Mouse (Mus musculus) embryonic facial prominence, embryonic 13.5 days (tissue): ENCODE data around the gene Olfr961. TPM values are rescaled to one million over a fixed set of nuclear protein-coding genes. Genes with fewer than 3 reads are reported as not detected.

Source experiments
- ATAC-seq: fragments of 200-750 bp; cut with Nextera tagmentation; 2 replicates; pipeline ENCODE4 v1.8.0; 2017; ENCODE audit warnings: low read depth; ENCODE audit not compliant: insufficient number of reproducible peaks, insufficient read depth, low FRiP score, low TSS enrichment
- H3K27ac ChIP-seq: fragments of 300-500 bp; sonication (generic); 2 replicates; pipeline ENCODE4 v1.5.1; 2015; ENCODE audit warnings: moderate library complexity, mild to moderate bottlenecking, inconsistent platforms
- H3K27me3 ChIP-seq: fragments of 300-500 bp; sonication (generic); 2 replicates; pipeline ENCODE4 v1.6.1; 2015; ENCODE audit warnings: mild to moderate bottlenecking, inconsistent platforms
- H3K36me3 ChIP-seq: fragments of 300-500 bp; sonication (generic); 2 replicates; pipeline ENCODE4 v1.6.1; 2015; ENCODE audit warnings: mild to moderate bottlenecking, inconsistent platforms
- H3K4me1 ChIP-seq: fragments of 300-500 bp; sonication (generic); 2 replicates; pipeline ENCODE4 v1.6.1; 2015; ENCODE audit warnings: inconsistent platforms
- H3K4me2 ChIP-seq: fragments of 300-500 bp; sonication (generic); 2 replicates; pipeline ENCODE4 v1.6.1; 2015; ENCODE audit warnings: moderate library complexity, mild to moderate bottlenecking, inconsistent platforms
- H3K4me3 ChIP-seq: fragments of 300-500 bp; sonication (generic); 2 replicates; pipeline ENCODE4 v1.5.1; 2015; ENCODE audit warnings: mild to moderate bottlenecking, inconsistent platforms
- H3K9ac ChIP-seq: fragments of 300-500 bp; sonication (generic); 2 replicates; pipeline ENCODE4 v1.6.1; 2015; ENCODE audit warnings: mild to moderate bottlenecking, inconsistent platforms
- H3K9me3 ChIP-seq: fragments of 300-500 bp; sonication (generic); 2 replicates; pipeline ENCODE4 v1.6.1; 2016; ENCODE audit warnings: inconsistent platforms
- WGBS: fragments of 180-500 bp; shearing (Covaris S2); methylation state at CpG from one replicate; pipeline ENCODE4 v1.1.7; 2015; ENCODE audit warnings: mixed read lengths; 5-methylcytosine and 5-hydroxymethylcytosine counted together
- polyA plus RNA-seq: library from polyadenylated mRNA; unstranded; fragments of >200 nt; fragmentation: Nextera tagmentation; extraction: Ambion mirVana; gene quantifications from 2 replicates; pipeline ENCODE4 v1.2.1, GENCODE M21; 2015

The Olfr961 gene
- not detected in 2 replicates for polyA plus RNA-seq

DNA sequence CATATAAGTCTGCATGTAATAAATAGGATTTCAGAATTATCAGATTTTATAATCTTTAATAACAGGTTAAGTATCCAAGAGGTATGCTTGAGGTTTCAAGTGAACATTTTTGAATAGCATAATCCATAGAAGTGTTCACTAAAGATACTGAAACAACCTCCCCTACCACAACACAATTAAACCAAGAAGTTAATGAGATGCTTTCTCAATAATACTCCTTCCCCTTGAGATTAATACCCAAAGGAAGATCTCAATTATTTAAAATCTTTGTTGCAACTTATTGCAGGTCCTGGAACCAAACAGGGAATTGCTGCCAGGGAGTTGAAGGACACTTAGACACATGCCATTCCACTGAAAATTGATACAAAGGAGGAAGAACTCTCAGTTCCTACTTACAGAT is at the start of gene Olfr961:
Gene Olfr961 (plus strand): TSS at position 301 of the 400 bp plus-strand sequence.
- ATAC-seq, result no peak

DNA sequence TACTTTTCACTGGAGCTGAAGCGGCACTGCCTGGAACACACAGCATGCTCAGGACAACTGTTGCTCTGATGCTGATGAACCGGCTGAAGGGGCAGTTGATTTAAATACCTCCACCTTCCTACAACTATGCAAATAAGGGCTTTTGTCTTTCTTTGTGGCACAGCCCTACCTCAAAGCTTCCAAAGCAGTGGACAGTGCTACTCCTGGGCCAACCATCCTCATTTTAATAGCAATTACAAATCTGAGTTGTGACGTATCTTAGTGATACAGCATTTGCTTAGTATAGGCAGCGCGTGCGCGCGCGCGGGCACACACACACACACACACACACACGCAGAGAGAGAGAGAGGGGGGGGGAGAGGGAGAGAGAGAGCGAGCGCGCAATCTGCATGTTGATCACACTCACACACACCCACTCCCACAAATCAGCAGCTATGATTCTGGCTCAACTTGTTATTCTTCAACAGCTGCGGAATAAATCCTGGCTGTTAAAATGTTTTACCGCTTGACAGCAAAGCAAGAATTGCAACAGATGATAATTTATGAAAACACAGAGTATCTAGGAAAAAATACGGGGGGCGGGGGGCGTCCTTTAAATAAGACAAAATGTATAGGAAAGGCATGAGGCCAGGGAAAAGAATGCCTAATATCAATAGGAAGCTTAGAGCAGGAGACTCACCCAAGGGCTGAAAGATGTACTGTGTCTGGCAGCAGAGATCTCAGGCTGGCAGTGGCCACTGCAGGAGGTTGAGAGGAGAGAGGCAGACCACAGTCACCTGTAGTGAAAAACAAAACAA is 42.2 kb upstream of the Olfr961 start:
- peak overlapping the region; percentile 73 for H3K4me2 ChIP-seq
- WGBS, result under 1% methylated on average over 19 of the region's 19 CpGs
- peaks cover 7% of the 10 kb centered on the region; the same call in 1 of the 2 replicates for H3K4me1 ChIP-seq
- H3K9me3 ChIP-seq, result no peaks in the 10 kb centered on the region
- H3K36me3 ChIP-seq, result peaks cover 9% of the 10 kb centered on the region
- no peaks in the 10 kb centered on the region for H3K27me3 ChIP-seq
- peak overlapping the region; percentile 56 for H3K9ac ChIP-seq
- peak; percentile 33; the same call in 1 of the 2 replicates for ATAC-seq
- peak overlapping the region; percentile 12; the same call in 1 of the 2 replicates for H3K27ac ChIP-seq
- peak overlapping the region; percentile 48 for H3K4me3 ChIP-seq

More for the DNA sequence above, at the start of gene Olfr961:
- H3K4me2 ChIP-seq, result no peak within 1 kb of the TSS
- H3K36me3 ChIP-seq, result no peaks in the 10 kb centered on the region
- H3K27me3 ChIP-seq, result no peaks in the 10 kb centered on the region
- H3K9me3 ChIP-seq, result no peaks in the 10 kb centered on the region
- H3K4me1 ChIP-seq, result no peaks in the 10 kb centered on the region
- H3K9ac ChIP-seq, result no peak within 1 kb of the TSS
- H3K27ac ChIP-seq, result no peak within 1 kb of the TSS
- H3K4me3 ChIP-seq, result no peak within 1 kb of the TSS

DNA sequence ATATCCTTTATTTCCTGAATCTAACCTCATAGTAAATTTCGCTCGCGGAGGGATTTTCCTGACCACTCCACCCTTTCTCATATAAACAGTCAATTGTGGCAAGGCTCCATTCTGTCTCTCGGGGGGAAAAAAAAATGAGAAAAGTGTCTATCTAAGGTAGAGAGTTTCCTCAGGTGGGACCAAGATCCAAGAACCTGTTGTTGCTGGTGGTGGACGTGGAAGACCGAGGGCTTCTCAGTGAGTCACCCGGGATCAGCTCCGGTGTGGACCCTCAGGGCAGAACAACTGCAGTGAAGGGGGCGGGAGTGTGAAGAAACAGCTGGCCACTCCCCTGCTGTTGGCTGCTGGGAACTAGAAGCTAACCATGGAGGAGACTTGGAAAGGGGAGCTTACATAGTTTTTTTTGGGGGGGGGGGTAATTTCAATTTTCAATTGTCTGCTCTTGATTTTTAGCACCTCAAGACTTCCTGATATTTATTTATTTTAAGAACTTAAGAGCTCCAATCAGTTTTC is 41.5 kb upstream of the Olfr961 start:
- Histone ChIP-seq H3K9ac (peak overlapping the region; percentile 56), H3K27me3 (no peaks in the 10 kb centered on the region), H3K27ac (peak overlapping the region; percentile 12; the same call in 1 of the 2 replicates), H3K9me3 (no peaks in the 10 kb centered on the region), H3K36me3 (peaks cover 9% of the 10 kb centered on the region), H3K4me2 (peak overlapping the region; percentile 73), H3K4me3 (peak overlapping the region; percentile 48), H3K4me1 (peaks cover 7% of the 10 kb centered on the region; the same call in 1 of the 2 replicates)
- ATAC-seq, result peak; percentile 72; the same call in 1 of the 2 replicates
- under 1% methylated on average over 9 of the region's 9 CpGs for WGBS

DNA sequence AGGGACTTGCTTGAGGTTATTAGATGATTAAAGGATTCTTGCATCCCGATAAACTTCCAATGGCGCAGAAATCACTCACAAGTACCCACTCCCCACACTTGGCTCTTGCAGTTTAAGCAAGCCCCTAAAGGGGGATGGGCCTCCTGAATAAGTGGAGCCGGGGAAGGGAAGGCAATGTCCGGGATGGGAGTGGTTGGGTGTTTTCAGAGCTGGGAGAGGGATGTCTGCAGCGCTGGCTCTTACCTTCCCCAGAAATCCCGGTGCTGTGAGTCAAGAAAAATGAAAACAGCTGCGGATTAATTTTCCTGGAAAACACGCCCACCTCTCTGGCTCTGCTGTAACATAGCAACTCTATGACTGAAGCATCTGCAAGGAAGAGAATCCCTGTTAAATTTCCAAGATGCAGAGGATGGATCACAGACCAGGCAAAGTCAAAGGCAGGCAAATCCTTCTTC is 40.9 kb upstream of the Olfr961 start, which contains the start of gene AW551984:
Gene AW551984 (minus strand): TSS at position 405 of the 455 bp plus-strand sequence.
- ATAC-seq, result peak; percentile 61; the same call in 1 of the 2 replicates
- Histone ChIP-seq H3K27me3 (no peaks in the 10 kb centered on the region), H3K9me3 (no peaks in the 10 kb centered on the region), H3K9ac (peak within 1 kb of the TSS; percentile 57), H3K27ac (peak within 1 kb of the TSS; percentile 75), H3K36me3 (peaks cover 9% of the 10 kb centered on the region), H3K4me3 (peak within 1 kb of the TSS; percentile 48), H3K4me1 (peaks cover 7% of the 10 kb centered on the region; the same call in 1 of the 2 replicates), H3K4me2 (peak within 1 kb of the TSS; percentile 73)
- WGBS, result 0% methylated on average over 8 of the region's 8 CpGs

DNA sequence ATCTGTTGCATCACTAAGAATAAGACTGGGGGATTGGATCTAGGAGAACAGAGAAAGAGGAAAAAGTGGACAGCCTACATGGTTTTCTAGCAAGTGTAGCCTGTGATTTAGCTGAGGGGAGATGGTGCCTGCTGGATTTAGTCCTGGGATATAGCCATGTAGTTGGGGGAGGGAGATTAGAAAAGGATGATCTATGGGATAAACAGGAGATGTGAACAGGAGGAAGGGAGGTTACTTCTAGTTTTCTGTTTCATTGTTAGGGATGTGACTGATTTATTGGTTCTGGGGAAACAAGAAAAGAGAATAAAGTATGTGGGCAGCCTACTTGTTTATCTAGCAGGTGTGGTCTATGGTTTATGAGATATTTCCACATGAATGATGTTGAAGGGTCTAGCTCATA is 36.4 kb upstream of the Olfr961 start:
- ATAC-seq, result no peak
- Histone ChIP-seq H3K4me1 (peaks cover 7% of the 10 kb centered on the region; the same call in 1 of the 2 replicates), H3K27me3 (no peaks in the 10 kb centered on the region), H3K4me2 (no peak overlapping the region), H3K36me3 (no peaks in the 10 kb centered on the region), H3K9me3 (no peaks in the 10 kb centered on the region), H3K27ac (no peak overlapping the region), H3K9ac (no peak overlapping the region), H3K4me3 (no peak overlapping the region)

DNA sequence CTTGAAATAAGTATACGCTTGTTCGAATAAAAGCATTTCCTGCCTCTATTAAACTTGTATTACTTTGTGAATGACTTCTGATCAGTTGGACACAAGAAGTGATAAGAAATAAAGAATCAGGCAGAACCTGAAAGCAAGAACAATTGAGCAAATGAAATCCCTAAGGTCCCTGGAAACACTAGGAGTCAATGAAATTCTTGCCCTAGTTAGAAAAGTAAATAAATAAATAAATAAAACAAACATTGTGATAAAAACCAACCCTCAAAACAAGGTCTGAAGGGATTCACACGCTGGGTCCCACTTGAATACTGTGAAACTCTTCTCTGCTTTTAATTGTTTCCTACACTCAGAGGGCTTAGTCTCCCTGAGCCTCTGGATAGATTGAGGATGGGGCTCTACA is 34.5 kb upstream of the Olfr961 start, which contains the start of gene Olfr148:
Gene Olfr148 (plus strand): TSS at position 301 of the 400 bp plus-strand sequence.
- Histone ChIP-seq H3K4me2 (no peak within 1 kb of the TSS), H3K36me3 (no peaks in the 10 kb centered on the region), H3K27ac (no peak within 1 kb of the TSS), H3K9me3 (no peaks in the 10 kb centered on the region), H3K4me3 (no peak within 1 kb of the TSS), H3K4me1 (no peaks in the 10 kb centered on the region), H3K27me3 (no peaks in the 10 kb centered on the region), H3K9ac (no peak within 1 kb of the TSS)
- ATAC-seq, result no peak
- WGBS, result 75% methylated on average over 3 of the region's 3 CpGs

DNA sequence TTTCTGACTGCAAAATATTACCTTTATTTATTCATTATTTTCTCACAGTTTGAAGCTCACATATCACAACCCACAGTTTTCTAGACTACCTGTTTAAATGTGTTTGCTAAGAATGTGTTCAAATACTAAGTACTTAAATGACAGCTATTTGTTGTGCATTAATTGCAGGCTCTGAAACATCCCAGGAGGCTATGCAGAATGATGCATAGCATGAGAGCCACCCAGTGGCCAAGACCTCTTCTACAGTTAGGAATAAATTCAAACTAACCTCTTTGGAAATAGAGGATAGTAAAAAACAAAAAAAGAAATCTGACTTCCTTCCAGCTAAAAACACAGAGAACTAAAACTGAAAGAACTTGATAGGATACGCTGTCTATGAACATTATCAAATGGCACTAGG is 32.9 kb upstream of the Olfr961 start:
- Histone ChIP-seq H3K9ac (no peak overlapping the region), H3K27ac (no peak overlapping the region), H3K9me3 (no peaks in the 10 kb centered on the region), H3K4me2 (no peak overlapping the region), H3K27me3 (no peaks in the 10 kb centered on the region), H3K4me3 (no peak overlapping the region), H3K36me3 (no peaks in the 10 kb centered on the region), H3K4me1 (no peaks in the 10 kb centered on the region)
- no peak for ATAC-seq
- WGBS, result 62% methylated on average over 1 of the region's 1 CpGs

DNA sequence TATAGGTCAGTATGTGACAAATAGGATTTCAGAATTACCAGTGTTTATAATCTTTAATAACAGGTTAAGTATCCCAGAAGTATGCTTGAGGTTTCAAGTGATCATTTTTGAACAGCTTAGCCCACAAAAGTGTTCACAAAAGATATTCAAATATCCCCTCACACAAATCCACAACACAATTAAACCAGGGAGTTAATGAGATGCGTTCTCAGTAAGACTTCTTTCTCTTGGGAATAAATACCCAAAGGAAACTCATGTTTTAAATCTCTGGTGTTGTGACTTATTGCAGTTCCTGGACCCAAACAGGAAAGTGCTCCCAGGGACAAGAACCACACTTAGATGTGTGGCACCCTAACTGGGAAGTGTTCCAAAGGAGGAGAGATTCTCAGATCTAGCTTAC is 23.8 kb upstream of the Olfr961 start, which contains the start of gene Olfr960:
Gene Olfr960 (plus strand): TSS at position 301 of the 400 bp plus-strand sequence.
- no peak for ATAC-seq
- no peak within 1 kb of the TSS for H3K4me3 ChIP-seq
- H3K9ac ChIP-seq, result no peak within 1 kb of the TSS
- no peak within 1 kb of the TSS for H3K27ac ChIP-seq
- H3K4me2 ChIP-seq, result no peak within 1 kb of the TSS
- H3K36me3 ChIP-seq, result no peaks in the 10 kb centered on the region
- 66% methylated on average over 1 of the region's 1 CpGs for WGBS
- H3K9me3 ChIP-seq, result no peaks in the 10 kb centered on the region
- H3K27me3 ChIP-seq, result no peaks in the 10 kb centered on the region
- H3K4me1 ChIP-seq, result no peaks in the 10 kb centered on the region

DNA sequence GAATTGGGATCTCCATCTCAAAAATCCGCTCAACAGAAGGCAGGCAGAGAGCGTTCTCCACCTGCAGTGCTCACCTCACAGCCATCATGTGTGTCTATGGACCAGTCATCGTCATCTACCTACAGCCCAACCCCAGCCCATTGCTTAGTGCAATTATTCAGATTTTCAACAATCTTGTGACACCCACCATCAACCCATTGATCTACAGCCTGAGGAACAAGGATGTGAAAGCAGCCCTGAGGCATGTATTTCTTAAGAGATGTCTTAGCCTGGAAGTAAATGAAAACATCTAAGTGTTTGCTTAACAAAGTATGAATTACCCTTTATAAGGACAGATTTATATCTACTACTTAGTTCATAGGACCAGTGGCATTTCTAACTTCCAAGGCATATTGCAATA is 21.1 kb upstream of the Olfr961 start:
- H3K36me3 ChIP-seq, result no peaks in the 10 kb centered on the region
- no peak overlapping the region for H3K27ac ChIP-seq
- no peak for ATAC-seq
- H3K27me3 ChIP-seq, result no peaks in the 10 kb centered on the region
- H3K4me2 ChIP-seq, result no peak overlapping the region
- H3K4me3 ChIP-seq, result no peak overlapping the region
- H3K9ac ChIP-seq, result no peak overlapping the region
- no peaks in the 10 kb centered on the region for H3K4me1 ChIP-seq
- H3K9me3 ChIP-seq, result no peaks in the 10 kb centered on the region
- 85% methylated on average over 3 of the region's 3 CpGs for WGBS

DNA sequence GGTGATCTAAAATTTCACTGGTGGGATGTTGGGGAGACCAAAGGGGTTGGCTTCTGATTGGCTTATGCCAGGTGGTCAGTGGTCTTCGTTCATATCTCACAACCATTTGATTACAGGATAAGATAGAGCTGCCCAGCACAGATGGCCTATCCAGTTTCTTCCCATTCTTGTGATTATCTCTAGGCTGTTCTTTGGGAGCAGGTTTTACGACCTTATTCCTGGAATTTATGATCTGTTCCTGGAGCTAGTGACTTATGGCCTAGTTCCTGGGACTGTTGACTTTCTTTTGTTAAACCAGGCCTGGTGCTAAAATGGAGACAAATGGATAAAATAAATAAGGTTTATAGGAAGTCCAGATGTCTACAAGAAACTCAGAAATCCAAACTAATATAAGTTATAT is 20.2 kb upstream of the Olfr961 start:
- Histone ChIP-seq H3K4me3 (no peak overlapping the region), H3K4me1 (no peaks in the 10 kb centered on the region), H3K36me3 (no peaks in the 10 kb centered on the region), H3K9me3 (no peaks in the 10 kb centered on the region), H3K9ac (no peak overlapping the region), H3K27me3 (no peaks in the 10 kb centered on the region), H3K27ac (no peak overlapping the region), H3K4me2 (no peak overlapping the region)
- WGBS, result 79% methylated on average over 2 of the region's 2 CpGs
- no peak for ATAC-seq

DNA sequence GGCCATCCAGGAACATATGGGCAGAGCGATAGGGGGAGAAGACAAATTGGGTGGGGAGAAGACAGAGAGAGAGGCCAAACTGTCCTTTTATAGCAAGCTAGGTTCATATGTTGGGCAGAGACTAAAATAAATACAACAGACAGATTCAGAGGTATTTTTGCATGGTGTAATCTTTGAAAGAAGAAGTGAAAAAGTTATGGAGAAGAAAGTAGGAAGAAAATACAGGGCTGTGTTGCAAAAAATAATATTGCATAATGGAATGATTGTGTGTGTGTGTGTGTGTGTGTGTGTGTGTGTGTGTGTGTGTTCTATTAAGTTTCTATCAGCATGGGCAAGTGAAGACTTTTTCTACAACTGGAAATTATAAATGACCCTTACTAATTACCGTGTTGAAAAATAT is 15.8 kb upstream of the Olfr961 start:
- Histone ChIP-seq H3K4me3 (no peak overlapping the region), H3K27me3 (no peaks in the 10 kb centered on the region), H3K9ac (no peak overlapping the region), H3K4me1 (no peaks in the 10 kb centered on the region), H3K36me3 (no peaks in the 10 kb centered on the region), H3K9me3 (no peaks in the 10 kb centered on the region), H3K4me2 (no peak overlapping the region), H3K27ac (no peak overlapping the region)
- no peak for ATAC-seq
- WGBS, result 82% methylated on average over 2 of the region's 2 CpGs
